ENCODE assay signal across 8 mouse cellular contexts in the genomic region with DNA sequence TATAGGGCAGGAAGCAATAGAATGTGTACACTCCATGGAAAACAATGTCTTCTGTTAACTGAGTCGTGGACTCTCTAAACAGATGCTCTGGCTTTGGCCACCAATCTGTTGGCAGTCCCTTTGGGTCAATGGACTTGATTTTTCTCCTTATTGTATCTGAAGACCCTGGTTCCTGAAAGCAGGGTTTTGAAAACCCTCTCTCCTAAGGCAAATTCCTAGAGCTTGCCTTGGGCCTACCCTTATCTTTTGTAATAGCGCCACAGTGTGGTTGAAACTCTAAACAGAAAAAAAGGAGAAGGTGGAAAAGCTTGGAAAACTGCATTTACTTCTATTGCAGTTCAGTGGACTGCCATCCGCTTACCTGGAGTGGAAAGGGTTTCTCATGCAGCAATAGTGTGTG. TPM values are rescaled to one million over a fixed set of nuclear protein-coding genes. Genes with fewer than 3 reads are reported as not detected.
DNase-seq lines count a peak whose midpoint lies in the region; ATAC-seq and TF ChIP-seq lines count a peak whose summit lies in the region.

No protein-coding gene starts in this region.

- no peak overlapping the region for H3K4me3 ChIP-seq in cerebellum, adult 2 months (replicated peaks; ENCODE audit: insufficient read depth, low read depth, low read length)
- H3K4me3 ChIP-seq in layer of hippocampus, adult 2 months: no peak overlapping the region
- no peak overlapping the region for H3K4me3 ChIP-seq in limb, embryonic 11.5 days (ENCODE audit: low read depth, low read length)

- H3K27ac ChIP-seq in cerebellum, adult 2 months (ENCODE audit: insufficient read depth, low read length): no peak overlapping the region
- no peak overlapping the region for H3K27ac ChIP-seq in layer of hippocampus, adult 2 months
- H3K27ac ChIP-seq in limb, embryonic 11.5 days (replicated peaks; ENCODE audit: low read depth, low read length): peak overlapping the region; percentile 76

- H3K27me3 ChIP-seq in cerebellum, adult 2 months (ENCODE audit: control insufficient read depth, insufficient read depth, low read length): no peaks in the 10 kb centered on the region
- H3K27me3 ChIP-seq in limb, embryonic 11.5 days (ENCODE audit: control insufficient read depth, insufficient read depth, low read length): no peaks in the 10 kb centered on the region

- H3K4me1 ChIP-seq in cerebellum, adult 2 months (ENCODE audit: control insufficient read depth, insufficient read depth, low read length): no peaks in the 10 kb centered on the region
- no peaks in the 10 kb centered on the region; the same call in 1 of the 2 replicates for H3K4me1 ChIP-seq in limb, embryonic 11.5 days (ENCODE audit: control insufficient read depth, insufficient read depth, low read length)

- no peak overlapping the region for H3K9ac ChIP-seq in limb, embryonic 11.5 days (ENCODE audit: low read length)

- ATAC-seq in limb, embryonic 11.5 days (ENCODE audit: insufficient number of reproducible peaks, low FRiP score, low TSS enrichment, low read depth): no peak

- WGBS in cerebellum, adult 2 months: 41% methylated on average over 3 of the region's 3 CpGs
- 9% methylated on average over 3 of the region's 3 CpGs for WGBS in limb, embryonic 11.5 days

- no peaks in the 10 kb centered on the region for H3K9me3 ChIP-seq in limb, embryonic 11.5 days (ENCODE audit: control insufficient read depth, low read length)

- H3K4me2 ChIP-seq in limb, embryonic 11.5 days (ENCODE audit: low read depth, severe bottlenecking): peak overlapping the region; percentile 92

- peak in 1 of 2 experiments; percentile 58 for DNase-seq in cerebellum, adult 2 months
- no peak for DNase-seq in cerebellum, adult 9-11 months
- peak; percentile 55 to 66 for DNase-seq in layer of hippocampus, adult 2 months (ENCODE audit: low spot score in 2 of 2)
- DNase-seq in layer of hippocampus, postnatal 36 days: no peak
- DNase-seq in embryo, embryonic 10.5 days (ENCODE audit: low spot score): peak; percentile 89
- DNase-seq in limb, embryonic 11.5 days (ENCODE audit: low spot score): peak; percentile 48
- no peak for DNase-seq in T-cell, adult 2 months (ENCODE audit: low spot score)
- DNase-seq in thymus, postnatal 36 days: no peak

- TF ChIP-seq CTCF in cerebellum, adult 2 months (IDR thresholded peaks at IDR 0.05; ENCODE audit: borderline replicate concordance, insufficient read depth, low read depth, low read length): peak; percentile 26; the same call in 1 of the 2 replicates
- peak; percentile 85 for TF ChIP-seq CTCF in layer of hippocampus, adult 2 months (conservative IDR thresholded peaks at IDR 0.05)

- no peak for TF ChIP-seq POLR2A in cerebellum, adult 2 months (IDR thresholded peaks at IDR 0.05; ENCODE audit: borderline replicate concordance, insufficient read depth, low read length)

- H3K36me3 ChIP-seq in limb, embryonic 11.5 days (ENCODE audit: control insufficient read depth, insufficient read depth, low read length): no peaks in the 10 kb centered on the region

RNA-seq across cellular contexts. Expression of gene Ntf3, which starts 1.0 kb away (rescaled TPM):
- polyA plus RNA-seq in cerebellum, adult 2 months (2012; rRNA removed): 7.9 and 11.8 TPM in 2 replicates
- total RNA-seq in layer of hippocampus, adult 2 months (2021): 10 to 100 TPM; 12.5 to 14.0 TPM
- total RNA-seq in layer of hippocampus, postnatal 36 days (2021): 10 to 100 TPM; 11.3 to 12.9 TPM
- 26.8 and 29.7 TPM in 2 replicates for polyA plus RNA-seq in limb, embryonic 11.5 days (2014; fragmentation: Nextera tagmentation; extraction: Ambion mirVana)

Comparison
In these comparisons a context has a peak if more than half of its experiments do, and no peak if none do; other contexts are left out.
1. DNase-seq: peak in layer of hippocampus, adult 2 months (2 of 2), embryo, embryonic 10.5 days (single experiment) and limb, embryonic 11.5 days (single experiment); none in cerebellum, adult 9-11 months (single experiment), layer of hippocampus, postnatal 36 days (0 of 2), T-cell, adult 2 months (single experiment) and thymus, postnatal 36 days (0 of 2).